Mouse (Mus musculus): ENCODE measurements around the gene Syde2.

Syde2 gene

DNA sequence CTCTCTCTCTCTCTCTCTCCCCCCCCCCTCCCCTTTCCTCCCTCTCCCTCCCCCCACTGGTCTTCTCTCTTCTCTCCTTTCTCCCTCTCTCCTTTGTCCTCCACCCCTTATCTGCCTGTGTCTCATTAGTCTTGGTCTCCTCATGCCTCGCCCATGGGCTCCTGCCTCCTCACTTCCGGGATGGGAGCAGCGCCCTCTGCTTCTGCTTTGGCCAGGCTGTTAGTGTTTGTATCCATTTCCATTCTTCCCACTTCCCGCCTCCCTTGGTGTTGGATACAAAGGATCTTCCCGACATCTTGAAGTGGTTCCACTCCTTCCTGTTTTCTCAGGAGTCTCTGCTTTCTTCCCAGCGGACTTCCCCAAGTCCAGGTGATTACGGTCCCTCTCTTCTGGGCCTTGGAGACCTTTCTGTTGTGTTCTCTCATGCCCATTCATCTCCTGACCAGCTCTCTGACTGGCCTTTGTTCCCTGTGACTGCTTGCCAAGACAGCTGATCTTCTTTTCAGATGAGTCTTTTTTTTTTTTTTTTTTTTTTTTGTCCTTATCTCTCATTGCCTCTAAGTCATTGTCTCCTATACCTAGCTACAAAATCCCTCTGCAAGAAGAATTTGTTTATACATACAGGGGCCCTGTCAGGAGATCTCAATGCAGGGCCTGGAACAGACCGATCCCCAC, 24.0 kb downstream of the Syde2 start:
- no peak for DNase-seq (ENCODE audit: low read depth, low spot score)

DNA sequence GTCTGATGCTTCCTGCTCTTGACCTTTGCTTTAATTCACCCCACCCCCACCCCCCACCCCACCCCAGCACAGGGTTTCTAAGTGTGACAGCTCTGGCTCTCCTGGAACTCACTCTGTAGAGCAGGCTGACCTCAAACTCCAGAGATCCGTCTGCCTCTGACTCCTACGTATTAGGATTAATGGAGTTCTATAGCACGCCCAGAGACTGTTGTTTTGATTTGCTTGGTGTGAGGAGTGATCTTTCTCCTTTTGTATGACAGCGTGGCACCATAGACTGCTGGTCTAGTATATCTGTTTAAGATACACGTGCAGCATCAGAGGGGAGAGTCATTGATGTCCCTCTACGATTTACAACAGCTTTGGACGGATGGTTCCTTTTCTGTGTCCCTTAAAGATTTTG, 25.8 kb downstream of the Syde2 start:
- DNase-seq (ENCODE audit: low read depth, low spot score) = no peak

DNA sequence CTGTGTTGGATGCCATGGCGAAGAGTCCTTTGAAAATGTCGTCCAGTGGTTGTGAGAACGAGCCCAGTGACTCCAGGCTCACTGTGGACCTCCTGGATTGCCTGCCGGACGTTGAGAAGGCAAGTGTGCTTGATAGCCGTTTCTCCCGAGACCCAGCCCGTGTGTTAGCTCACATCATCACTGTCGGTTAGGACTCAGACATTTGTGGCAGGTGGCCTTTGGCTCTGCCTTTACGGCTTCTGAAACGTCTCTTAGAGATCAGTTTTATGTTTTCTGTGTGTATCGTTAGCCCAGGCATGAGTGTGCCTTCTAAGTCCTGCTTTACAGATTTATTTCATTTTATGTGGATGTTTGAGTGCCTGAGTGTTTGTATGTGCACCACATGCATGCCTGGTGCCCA, 26.7 kb downstream of the Syde2 start:
- DNase-seq (ENCODE audit: low read depth, low spot score) = no peak

DNA sequence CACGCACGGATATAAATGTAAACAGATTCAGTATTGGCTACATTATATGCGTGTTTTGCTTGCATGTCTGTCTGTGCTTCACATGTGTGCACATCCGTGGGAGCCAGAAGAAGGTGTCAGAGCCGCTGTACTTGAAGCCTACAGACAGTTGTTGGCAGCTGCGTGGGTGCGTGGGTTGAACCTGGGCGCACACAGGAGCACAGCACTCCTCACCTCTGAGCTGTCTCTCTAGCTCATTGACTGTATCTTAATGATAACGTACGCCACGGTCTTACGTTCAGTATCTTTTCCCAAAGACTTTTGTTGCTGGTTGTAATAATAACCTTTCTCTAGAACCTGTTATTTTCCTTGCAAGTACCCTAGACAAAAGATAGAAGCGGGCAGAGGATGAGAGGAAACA, 29.3 kb downstream of the Syde2 start:
- DNase-seq (ENCODE audit: low read depth, low spot score) = peak; percentile 35

DNA sequence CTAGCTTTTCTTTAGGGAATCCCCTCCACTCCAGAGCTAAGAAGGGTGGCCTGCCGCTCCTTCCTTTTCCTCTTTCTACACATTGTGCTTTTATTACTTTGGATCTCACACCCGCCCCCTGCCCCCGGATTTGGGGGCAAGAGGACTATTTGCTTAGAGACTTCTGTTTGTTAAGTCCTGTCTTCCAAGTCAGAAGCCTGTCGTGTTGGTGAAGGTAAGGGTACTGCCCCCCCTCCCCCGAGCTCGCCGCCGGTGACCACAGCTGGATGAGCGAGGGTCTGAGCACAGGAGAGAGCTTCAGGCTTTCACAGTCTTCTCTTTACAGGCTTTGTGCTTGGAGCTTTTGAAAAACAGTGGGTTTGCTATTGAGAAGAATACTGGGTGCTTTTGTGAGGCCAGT, 29.9 kb downstream of the Syde2 start:
- no peak for DNase-seq (ENCODE audit: low read depth, low spot score)

DNA sequence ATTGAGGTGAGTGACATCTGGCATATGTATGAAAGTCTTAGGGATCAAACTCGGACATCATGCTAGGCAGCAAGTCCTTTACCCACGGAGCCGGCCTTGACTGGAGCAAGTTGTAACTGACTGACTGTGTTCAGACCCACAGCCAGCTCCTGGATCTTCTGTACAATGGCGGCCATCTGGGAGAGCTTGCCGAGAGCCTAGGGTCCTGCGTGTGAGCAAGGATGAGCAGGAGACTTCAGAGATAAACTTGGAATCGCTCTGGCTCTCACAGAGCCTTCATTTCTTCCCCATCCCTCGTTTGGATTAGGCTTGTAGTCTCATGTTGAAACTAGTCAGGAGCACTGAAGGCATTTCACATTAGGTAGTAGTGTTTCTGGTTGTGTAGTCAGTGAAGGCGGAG, 34.6 kb downstream of the Syde2 start:
- DNase-seq (ENCODE audit: low read depth, low spot score) = no peak

DNA sequence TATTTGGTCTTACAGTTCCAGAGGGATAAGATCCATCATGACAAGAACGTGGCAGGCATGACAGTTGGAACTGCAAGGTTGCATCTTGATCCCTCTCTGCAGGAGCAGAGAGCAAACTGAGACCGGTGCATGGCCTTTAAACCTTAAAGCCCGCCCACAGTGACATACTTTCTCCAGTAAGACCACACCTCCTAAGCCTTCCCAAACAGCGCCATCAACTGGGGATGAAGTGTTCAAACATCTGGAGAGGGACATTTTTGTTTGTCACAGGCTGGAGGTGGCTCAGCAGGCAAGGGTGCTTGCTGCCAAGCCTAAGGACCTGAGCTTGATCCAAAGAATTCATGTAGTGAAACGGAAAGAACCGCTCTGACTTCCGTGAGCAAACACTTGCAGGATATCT, 37.1 kb downstream of the Syde2 start:
- DNase-seq (ENCODE audit: low read depth, low spot score) = no peak

DNA sequence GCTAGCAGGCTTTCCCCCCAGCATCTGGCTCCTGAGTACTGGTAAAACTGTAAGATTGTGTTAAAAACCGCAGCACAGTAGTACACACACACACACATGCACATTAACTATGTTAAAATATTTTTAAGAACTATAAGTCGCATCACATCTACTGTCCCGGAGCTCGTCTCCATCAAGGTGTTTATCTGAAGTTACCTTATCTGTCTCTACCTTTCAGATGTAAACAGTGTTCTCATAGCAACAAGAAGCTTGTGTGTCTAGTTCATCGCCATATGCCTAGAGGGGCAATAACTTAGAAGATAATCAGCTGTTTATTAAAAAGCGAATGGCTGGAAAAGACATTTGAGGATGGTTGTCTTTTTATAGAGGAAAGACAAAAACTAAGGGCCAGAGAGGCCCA, 37.8 kb downstream of the Syde2 start:
- no peak for DNase-seq (ENCODE audit: low read depth, low spot score)

DNA sequence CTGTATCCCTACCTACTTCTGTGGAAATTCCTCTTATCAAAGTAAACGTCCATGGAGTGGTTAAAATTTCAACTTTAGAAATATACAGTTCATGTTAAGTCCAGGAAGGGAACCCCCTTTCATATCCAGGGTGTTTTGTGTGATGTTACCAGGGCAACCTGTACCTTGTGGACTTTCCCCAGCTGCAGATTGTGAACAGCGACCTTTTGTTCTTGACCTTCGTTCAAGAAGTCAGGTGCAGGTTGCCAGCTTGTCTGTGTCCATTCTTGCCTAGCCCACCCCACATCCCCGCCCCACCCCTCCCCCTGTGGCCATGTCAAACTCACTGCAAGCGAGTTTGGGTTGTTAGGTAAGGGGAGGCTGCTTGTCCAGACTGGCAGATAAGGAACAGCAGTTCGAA, 39.4 kb downstream of the Syde2 start:
- no peak for DNase-seq (ENCODE audit: low read depth, low spot score)

DNA sequence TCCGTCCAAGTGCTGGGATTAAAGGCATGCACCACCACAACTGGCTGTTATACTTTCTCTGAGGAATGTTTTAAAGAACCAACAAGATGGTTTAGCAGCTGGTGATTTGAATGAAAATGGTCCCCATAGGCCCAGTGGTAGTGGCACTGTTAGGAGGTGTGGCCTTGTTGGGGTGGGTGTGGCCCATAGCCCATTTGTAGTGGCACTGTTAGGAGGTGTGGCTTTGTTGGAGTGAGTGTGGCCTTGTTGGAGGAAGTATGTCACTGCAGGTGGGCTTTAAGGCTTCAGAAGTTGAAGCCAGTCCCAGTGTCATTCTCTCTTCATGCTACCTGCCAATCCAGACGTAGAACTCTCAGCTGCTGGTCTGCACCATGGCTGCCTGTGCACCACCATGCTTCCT, 40.7 kb downstream of the Syde2 start:
- no peak for DNase-seq (ENCODE audit: low read depth, low spot score)

DNA sequence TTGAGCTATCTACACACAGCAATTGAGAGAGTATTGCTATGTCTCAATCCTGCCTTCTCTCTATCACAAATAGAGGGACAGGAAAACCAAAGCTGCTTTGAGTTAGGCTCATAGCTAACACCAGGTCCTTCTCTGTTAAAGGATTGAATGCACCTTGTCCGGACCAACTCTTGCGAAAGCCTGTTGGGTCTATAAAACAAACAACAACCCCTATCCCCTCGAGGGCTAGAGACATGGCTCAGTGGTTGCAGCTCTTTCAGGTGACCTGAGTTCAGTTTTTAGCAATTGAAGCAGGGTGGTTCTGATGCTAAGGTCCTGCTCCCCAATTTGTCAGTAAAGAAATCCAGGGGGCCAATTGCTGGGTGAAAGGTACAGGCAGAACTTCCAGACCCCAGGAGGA, 41.6 kb downstream of the Syde2 start:
- DNase-seq (ENCODE audit: low read depth, low spot score) = no peak

DNA sequence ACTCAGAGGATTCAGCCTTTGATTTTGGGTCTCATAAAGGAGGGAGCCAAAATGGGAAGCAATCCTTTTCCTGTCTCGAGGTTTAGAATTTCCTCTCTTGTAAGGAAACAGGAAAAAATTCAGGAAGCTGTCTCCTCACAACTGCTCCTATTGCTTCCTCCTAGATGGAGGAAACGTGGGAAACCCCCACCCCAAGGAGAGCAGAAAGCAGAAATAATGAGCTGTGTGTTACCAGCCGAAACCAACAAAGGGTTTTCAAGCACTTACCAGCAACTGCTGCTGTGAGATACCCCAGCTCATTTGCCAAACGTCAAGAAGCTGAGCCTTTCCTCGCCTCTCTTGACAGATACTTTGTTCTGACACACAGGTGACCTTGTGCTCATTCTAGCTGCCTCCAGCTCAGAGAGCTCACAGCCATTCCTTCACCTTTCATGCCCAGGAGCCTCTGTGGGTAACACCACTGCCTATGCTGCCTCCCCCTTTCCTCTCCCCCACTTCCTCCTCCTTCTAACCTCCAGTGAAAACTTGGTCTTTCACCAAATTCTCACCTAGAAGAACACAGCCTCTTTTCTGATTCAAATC, 42.7 kb downstream of the Syde2 start:
- DNase-seq (ENCODE audit: low read depth, low spot score) = no peak

DNA sequence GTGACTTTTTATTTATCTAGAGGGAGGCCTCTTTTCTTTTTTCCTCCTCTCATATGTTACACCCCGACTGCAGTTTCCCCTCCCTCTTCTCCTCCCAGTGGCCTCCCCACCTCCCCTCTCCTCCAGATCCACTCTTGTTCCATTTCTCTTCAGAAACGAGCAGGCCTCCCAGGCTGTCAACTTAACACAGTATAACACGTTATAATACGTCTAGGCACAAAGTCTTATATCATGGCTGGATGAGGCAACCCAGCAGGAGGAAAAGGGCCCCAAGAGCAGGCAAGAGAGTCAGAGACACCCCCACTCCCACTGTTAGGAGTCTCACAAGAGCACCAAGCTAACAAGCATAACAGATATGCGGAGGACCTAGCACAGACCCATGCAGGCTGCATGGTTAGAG, 45.3 kb downstream of the Syde2 start:
- no peak for DNase-seq (ENCODE audit: low read depth, low spot score)

DNA sequence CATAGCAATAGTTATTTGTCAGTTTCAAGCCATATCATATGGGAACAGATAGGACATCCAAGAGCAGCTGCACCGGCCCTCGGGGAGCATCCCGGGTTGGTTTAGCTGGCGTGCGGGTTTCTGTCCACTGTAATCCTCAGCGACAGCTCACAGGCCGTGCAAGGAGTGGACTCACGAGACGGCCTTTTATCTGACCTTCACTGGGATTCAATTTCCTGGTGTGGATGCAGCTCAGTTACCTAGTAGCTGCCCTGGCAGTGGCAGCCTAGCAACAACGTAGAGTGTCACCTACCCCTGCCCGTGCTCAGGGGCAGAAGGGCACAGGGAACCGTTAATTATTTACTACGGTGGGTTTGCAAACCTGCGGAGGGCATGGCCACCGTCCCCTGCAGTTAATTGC, 50.2 kb downstream of the Syde2 start:
- no peak for DNase-seq (ENCODE audit: low read depth, low spot score)

DNA sequence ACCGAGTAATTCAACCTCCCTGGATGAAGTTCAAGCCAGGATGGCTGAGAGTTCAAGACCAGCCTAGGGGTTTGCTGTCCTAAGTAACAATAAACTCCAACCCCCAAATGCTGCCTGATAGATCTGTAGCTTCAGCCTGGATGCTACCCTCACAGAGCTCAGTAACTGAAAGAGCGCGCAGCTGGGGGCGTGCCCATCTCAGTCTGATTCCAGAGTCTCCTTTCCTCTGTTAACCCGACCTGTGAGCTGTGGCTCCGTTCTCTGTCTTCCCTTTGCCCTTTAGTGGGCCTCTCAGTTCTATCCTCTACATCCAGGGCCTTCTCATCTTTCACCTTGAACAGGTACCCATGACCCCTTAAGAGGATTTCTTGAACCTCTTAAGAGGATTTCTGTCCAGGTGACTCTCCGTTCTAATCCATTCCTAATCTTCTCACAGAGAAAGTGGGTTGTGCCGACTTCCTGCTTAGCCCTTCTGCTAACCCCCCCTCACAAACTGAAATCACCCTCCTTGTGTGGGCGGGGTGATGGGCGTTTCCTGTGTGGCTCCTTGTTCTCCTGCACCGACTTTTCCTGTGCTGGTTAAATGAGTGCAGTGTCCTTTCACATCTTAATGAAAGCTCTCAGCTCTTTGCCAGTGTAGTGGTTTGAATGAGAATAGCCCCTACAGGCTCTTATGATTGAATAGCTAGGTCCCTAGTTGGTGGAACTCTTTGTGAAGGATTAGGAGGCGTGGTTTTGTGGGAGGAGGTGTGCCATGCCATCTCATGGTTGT, 51.6 kb downstream of the Syde2 start:
- no peak for DNase-seq (ENCODE audit: low read depth, low spot score)

DNA sequence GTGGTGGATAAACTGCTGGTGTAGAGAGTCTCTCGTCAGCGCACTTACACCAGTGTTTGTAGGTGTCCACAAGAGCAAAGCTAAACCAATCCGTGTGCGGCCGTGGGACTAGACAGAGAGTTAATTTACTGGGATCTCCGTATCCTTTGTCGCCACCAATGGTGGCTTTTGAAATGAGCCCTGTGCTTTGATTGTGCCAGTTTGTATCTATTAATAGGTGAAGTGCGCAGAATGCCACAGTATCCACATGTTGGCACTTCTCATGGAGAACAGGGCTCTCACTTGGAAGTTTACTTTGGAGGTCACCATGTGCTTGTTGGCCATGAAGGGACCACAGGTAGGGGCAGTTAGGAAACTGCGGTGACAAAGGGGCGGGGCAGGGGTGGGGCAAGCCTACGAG, 53.7 kb downstream of the Syde2 start:
- no peak for DNase-seq (ENCODE audit: low read depth, low spot score)

DNA sequence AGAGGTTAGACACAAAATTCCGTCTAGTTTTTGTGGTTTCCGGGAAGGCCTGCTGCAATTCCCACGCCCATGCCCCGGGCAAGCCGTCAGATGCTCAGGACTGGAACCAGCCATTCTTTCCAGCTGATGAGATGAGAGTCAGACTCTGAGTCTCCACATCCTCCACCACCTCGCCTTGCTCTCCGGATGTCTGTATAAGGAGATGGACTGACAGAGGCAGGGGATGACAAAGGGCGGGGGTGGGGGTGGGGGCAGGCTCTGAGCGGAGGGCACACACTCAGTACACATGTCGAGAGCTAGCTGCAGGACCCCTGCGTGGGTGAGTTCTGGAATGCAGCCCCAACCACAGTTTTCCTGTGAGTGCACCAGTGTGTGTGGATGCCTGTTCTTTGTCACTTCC, 57.3 kb downstream of the Syde2 start:
- no peak for DNase-seq (ENCODE audit: low read depth, low spot score)

DNA sequence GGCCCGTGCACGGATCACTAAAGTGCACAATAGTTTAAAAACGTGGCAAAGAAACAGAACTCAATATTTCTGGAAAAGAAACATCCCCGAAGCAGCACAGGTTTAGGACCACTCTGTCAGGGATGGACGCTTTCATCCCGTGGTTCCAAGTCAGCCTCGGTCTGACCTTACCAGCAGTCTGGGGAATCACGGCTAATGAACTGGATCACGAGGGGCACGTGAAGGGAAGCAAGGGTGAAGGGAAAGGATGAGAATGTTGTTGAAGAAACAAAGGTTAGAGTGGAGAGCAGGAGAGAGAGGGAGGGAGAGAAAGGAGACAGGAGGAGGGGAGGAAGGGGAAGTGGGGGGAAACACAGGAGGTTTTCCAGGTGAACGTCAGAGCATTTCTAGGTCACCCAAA, 58.4 kb downstream of the Syde2 start:
- DNase-seq (ENCODE audit: low read depth, low spot score) = no peak

DNA sequence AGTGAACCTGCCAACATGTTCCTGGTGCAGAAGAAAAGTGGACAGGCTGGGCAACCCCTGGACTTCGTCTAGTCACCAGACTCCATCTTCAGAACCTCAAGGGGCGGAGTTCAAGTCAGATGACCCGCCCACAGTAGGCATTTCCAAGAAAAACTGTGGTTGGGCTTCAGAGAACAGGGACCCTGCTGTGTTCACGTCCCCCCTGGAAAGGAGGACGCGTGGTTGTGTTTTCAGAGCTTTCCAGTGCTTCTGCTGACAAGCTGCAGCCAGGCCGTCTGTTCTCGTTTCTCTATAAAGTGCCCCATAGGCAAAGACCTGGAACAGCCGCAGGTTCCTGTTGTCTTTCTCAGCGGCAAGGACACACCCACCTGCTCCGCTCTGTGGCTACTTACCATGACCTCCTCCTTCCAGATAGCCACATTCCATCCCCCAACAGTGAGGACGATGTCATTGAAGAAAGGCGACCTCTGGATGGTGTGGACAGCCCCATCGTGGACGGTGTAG, 60.1 kb downstream of the Syde2 start:
- DNase-seq (ENCODE audit: low read depth, low spot score) = no peak

DNA sequence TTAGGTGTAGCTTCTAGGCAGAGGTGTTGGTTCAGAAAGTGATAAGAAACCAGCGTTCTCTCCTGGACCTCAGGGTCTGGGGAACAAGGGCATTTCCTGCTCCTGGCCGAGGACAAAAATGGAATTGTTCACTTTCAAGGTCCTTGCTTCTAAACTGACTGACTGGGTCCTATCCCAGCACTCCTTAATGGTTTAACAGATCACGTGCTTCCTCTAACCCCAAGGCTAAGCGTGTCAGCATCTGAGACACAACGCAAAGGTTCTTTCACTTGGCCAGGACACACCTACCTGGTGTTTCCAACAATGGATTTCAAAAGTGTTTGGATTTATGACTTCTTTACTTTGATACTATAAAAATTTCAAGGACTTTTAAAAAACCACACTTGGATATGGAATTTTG, 62.3 kb downstream of the Syde2 start:
- DNase-seq (ENCODE audit: low read depth, low spot score) = no peak

DNA sequence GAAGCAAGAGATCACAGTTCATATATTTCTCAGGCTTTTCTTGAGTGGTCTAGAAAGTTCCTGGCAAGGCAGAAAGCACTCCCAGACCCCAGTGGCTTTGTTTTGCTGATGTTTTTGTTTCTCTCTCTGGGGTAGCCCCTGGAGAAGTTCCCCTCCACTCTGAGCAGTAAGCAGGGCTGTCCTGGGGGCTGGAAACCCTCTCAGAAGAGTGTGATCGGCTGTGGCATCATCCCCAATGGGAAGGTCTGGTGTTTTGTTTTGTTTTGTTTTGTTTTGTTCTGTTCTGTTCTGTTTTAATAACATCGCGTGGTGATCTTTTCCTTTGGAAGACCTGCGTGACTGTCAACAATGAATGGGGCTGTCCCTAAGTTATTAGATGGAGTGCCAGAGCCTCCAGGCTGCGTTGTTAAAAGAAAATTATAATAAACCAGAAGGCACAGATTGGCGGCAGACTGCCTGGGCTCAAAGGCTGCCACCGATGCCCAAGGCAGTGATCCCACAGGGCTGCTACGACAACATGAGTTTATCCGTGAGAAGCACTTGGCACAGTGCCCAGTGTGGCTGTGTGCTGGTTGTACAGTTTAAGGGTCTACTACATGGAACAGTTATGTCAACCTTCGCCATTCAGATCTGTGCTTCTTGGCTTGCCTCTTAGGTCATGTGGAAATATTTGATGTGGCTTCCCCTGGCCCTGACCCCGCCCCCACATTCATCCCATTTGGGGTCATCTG, 63.8 kb downstream of the Syde2 start:
- DNase-seq (ENCODE audit: low read depth, low spot score) = peak; percentile 20

DNA sequence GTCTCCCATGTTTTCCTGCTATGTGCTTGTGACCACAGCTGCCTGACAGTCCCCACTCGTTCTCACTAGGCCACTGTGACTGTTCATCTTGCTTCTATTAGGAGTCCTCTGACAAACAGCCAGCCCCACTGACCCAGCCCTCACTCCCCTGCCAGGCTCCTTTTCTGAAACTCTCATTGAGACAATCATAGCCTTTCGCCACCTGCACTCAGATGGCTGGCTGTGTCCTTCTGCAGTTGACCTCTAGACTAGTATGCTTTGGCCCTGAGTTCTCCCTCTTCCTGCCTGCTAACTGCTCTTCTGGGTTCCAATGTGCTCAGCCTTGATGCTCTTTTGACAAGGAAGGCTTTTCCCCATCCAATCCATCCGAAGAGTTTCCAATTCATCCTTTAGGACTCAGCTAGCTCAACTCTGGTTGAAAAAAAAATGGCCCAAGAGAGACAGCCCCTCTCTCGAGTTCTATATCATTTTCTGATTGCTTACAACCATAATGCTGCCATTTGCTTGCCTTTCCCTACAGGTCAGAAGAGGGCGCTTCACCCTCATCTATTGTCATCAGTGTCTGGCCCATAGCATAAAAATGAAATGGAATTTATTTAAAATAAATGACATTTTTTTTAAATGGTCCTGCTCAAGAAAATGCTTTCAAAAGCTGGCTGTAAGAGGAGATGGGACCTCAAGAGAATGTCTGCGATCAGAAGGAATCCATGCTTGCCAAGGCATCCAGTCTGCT, 65.6 kb downstream of the Syde2 start:
- no peak for DNase-seq (ENCODE audit: low read depth, low spot score)
